Mouse (Mus musculus): ENCODE measurements around the gene Smyd3. TPM values are rescaled to one million over a fixed set of nuclear protein-coding genes. Genes with fewer than 3 reads are reported as not detected.

Gene Smyd3
- polyA plus RNA-seq, 1 experiment: not detected

GRCm38 (mm10) chr1:179161947-179162346 lies 355.9 kb downstream of the Smyd3 start:
- Histone ChIP-seq H3K27ac (ENCODE audit: insufficient read depth, low read depth, low read length) (no peak overlapping the region), H3K4me3 (ENCODE audit: insufficient read depth, low read depth, low read length) (no peak overlapping the region), H3K4me1 (ENCODE audit: control insufficient read depth, insufficient read depth, low read length) (no peaks in the 10 kb centered on the region)
- TF ChIP-seq POLR2A (IDR thresholded peaks at IDR 0.05; ENCODE audit: insufficient read depth, low read depth, low read length) (no peak), CTCF (IDR thresholded peaks at IDR 0.05; ENCODE audit: insufficient read depth, low read depth, low read length) (no peak)
- WGBS: 66% methylated on average over 6 of the region's 6 CpGs

GRCm38 (mm10) chr1:179160697-179161096 lies 357.1 kb downstream of the Smyd3 start:
- 62% methylated on average over 3 of the region's 3 CpGs for WGBS

DNA sequence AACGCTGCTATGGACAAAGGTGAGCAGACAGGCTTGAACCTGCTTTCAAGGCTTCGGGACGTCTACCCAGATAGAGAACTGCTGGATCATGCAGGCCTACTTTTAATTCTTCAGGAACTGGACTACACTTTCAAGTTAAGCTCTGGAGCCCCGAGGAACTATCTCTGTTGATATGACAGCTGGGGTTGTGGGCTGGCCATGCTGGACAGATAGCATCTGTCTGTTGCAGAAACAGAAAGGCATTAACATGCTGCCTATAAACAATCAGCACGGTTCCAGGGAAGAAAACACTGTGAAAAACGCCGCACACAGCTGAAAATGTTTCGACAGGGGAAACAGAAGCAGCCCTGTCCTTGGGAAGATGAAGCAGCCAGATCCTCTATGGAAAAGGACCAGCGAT lies 365.5 kb downstream of the Smyd3 start:
- TF ChIP-seq POLR2A (IDR thresholded peaks at IDR 0.05; ENCODE audit: insufficient read depth, low read depth, low read length) (no peak), CTCF (IDR thresholded peaks at IDR 0.05; ENCODE audit: insufficient read depth, low read depth, low read length) (no peak)
- H3K27ac ChIP-seq (ENCODE audit: insufficient read depth, low read depth, low read length): no peak overlapping the region
- H3K4me1 ChIP-seq (ENCODE audit: control insufficient read depth, insufficient read depth, low read length): no peaks in the 10 kb centered on the region
- no peak overlapping the region for H3K4me3 ChIP-seq (ENCODE audit: insufficient read depth, low read depth, low read length)
- WGBS: 91% methylated on average over 9 of the region's 9 CpGs

More at GRCm38 (mm10) chr1:179160697-179161096, 357.1 kb downstream of the Smyd3 start:
- H3K4me1 ChIP-seq (ENCODE audit: control insufficient read depth, insufficient read depth, low read length): no peaks in the 10 kb centered on the region
- no peak overlapping the region for H3K4me3 ChIP-seq (ENCODE audit: insufficient read depth, low read depth, low read length)
- TF ChIP-seq POLR2A (IDR thresholded peaks at IDR 0.05; ENCODE audit: insufficient read depth, low read depth, low read length) (no peak), CTCF (IDR thresholded peaks at IDR 0.05; ENCODE audit: insufficient read depth, low read depth, low read length) (no peak)
- no peak overlapping the region for H3K27ac ChIP-seq (ENCODE audit: insufficient read depth, low read depth, low read length)

DNA sequence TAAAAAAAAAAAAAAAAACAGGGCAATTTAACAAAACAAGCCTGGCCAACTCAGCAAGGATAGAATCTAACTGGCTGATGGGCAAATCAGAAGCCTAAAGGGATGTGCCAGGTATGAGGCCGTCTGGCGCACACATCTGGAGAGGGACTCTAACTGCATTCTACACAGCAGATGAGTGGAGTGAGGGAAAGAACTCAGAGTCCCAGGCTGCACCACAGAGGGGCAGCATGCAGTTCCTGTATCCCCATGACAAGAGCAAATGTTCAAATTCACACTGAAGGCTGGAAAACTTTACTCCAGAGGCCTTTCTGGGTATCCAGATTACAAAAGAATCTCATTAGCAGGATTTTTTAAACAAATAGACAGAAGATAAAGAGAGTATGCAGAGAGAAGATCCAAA lies 366.6 kb downstream of the Smyd3 start:
- no peak for TF ChIP-seq POLR2A (IDR thresholded peaks at IDR 0.05; ENCODE audit: insufficient read depth, low read depth, low read length)
- no peak for TF ChIP-seq CTCF (IDR thresholded peaks at IDR 0.05; ENCODE audit: insufficient read depth, low read depth, low read length)
- Histone ChIP-seq H3K27ac (ENCODE audit: insufficient read depth, low read depth, low read length) (no peak overlapping the region), H3K4me3 (ENCODE audit: insufficient read depth, low read depth, low read length) (no peak overlapping the region), H3K4me1 (ENCODE audit: control insufficient read depth, insufficient read depth, low read length) (no peaks in the 10 kb centered on the region)
- 96% methylated on average over 2 of the region's 2 CpGs for WGBS

DNA sequence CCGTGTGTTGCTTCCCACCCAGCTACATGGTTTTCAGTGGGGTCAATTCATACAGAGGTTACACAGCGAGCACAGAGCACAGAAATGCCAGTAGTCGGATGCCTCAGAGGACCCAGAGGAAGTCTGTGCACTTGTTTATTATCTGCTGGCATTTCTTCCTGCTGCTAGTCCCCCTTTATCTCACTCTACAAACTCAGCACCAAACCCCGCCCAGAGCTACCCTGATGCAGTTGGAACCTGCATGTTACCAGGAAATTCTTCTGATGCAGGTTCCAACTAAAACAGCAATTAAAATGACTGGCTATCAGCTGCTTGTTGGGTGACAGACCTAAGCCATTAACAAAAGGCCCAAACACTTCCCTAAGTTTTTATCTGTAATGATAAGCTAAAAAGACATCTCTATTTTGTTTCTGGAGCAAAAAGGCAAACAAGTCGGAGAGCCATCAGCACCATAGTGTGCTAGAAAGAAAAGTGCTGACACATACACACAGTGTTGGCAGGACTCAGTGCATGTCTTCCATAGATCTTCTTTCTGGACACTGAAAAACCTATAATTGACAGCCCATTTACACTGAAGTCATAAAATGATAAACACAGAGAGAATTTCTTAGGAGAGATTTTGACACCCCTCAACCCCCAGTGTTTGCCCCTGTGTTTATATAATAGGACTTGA lies 368.2 kb downstream of the Smyd3 start:
- H3K27ac ChIP-seq (ENCODE audit: insufficient read depth, low read depth, low read length): no peak overlapping the region
- 91% methylated on average over 5 of the region's 5 CpGs for WGBS
- no peak overlapping the region for H3K4me3 ChIP-seq (ENCODE audit: insufficient read depth, low read depth, low read length)
- H3K4me1 ChIP-seq (ENCODE audit: control insufficient read depth, insufficient read depth, low read length): no peaks in the 10 kb centered on the region
- no peak for TF ChIP-seq POLR2A (IDR thresholded peaks at IDR 0.05; ENCODE audit: insufficient read depth, low read depth, low read length)

- Histone ChIP-seq H3K4me3 (ENCODE audit: insufficient read depth, low read depth, low read length) (no peak overlapping the region), H3K27ac (ENCODE audit: insufficient read depth, low read depth, low read length) (no peak overlapping the region), H3K4me1 (ENCODE audit: control insufficient read depth, insufficient read depth, low read length) (no peaks in the 10 kb centered on the region)
- TF ChIP-seq CTCF (IDR thresholded peaks at IDR 0.05; ENCODE audit: insufficient read depth, low read depth, low read length) (no peak), POLR2A (IDR thresholded peaks at IDR 0.05; ENCODE audit: insufficient read depth, low read depth, low read length) (no peak)
- WGBS: 72% methylated on average over 9 of the region's 9 CpGs
Observed at GRCm38 (mm10) chr1:179146730-179147167, 371.1 kb downstream of the Smyd3 start.

GRCm38 (mm10) chr1:179143154-179143832 lies 374.5 kb downstream of the Smyd3 start:
- H3K4me3 ChIP-seq (ENCODE audit: insufficient read depth, low read depth, low read length): no peak overlapping the region
- no peak for TF ChIP-seq POLR2A (IDR thresholded peaks at IDR 0.05; ENCODE audit: insufficient read depth, low read depth, low read length)
- no peak for TF ChIP-seq CTCF (IDR thresholded peaks at IDR 0.05; ENCODE audit: insufficient read depth, low read depth, low read length)
- no peaks in the 10 kb centered on the region for H3K4me1 ChIP-seq (ENCODE audit: control insufficient read depth, insufficient read depth, low read length)
- no peak overlapping the region for H3K27ac ChIP-seq (ENCODE audit: insufficient read depth, low read depth, low read length)
- 94% methylated on average over 11 of the region's 11 CpGs for WGBS

DNA sequence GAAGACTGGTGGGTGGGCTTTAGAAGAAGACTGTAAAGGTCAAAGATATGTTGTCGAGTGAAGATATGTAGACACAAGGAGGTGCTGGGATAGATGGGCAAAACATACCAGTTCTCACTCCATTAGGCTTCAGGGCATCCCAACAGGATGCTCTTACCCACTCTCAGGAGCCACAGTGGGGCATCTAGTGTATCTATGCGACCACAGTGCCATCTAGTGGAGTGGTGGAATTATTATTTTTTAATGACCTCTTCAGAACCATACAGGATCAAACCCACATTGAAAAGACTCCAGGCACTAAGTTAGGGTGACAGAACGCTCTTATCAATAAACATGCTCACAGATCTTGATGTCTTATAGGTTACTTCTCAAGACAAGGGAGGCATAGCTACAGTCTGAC lies 375.7 kb downstream of the Smyd3 start:
- Histone ChIP-seq H3K27ac (ENCODE audit: insufficient read depth, low read depth, low read length) (no peak overlapping the region), H3K4me3 (ENCODE audit: insufficient read depth, low read depth, low read length) (no peak overlapping the region), H3K4me1 (ENCODE audit: control insufficient read depth, insufficient read depth, low read length) (no peaks in the 10 kb centered on the region)
- 44% methylated on average over 3 of the region's 3 CpGs for WGBS
- TF ChIP-seq CTCF (IDR thresholded peaks at IDR 0.05; ENCODE audit: insufficient read depth, low read depth, low read length): no peak
- no peak for TF ChIP-seq POLR2A (IDR thresholded peaks at IDR 0.05; ENCODE audit: insufficient read depth, low read depth, low read length)

DNA sequence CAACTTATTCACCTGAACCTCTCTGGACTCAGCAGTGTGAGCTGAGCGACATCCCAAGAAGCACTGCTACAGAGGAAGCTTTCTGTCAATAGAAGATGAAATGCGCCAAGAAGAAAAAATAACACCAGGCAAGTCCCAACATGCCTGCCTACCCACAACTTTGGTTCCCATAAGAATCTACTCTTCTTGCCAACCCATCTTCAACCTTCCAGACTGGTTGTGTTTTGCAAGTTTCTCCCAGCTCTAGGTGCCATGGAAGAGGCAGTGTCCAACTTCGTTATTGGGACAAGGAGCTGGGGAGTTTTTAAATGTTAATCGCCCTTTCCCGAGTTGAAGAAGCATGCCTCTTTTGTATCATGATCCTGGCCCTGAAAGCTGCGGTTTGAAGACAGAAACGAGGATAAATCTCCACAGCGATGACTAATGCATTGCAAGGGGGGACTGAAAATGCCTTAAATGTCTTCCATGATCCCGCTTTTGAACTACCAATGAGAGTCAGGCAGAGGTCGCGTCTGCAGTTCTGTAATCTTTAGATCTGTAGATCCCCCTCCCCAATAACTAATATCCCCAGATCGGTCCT lies 376.7 kb downstream of the Smyd3 start:
- TF ChIP-seq CTCF (IDR thresholded peaks at IDR 0.05; ENCODE audit: insufficient read depth, low read depth, low read length) (no peak), POLR2A (IDR thresholded peaks at IDR 0.05; ENCODE audit: insufficient read depth, low read depth, low read length) (no peak)
- Histone ChIP-seq H3K4me1 (ENCODE audit: control insufficient read depth, insufficient read depth, low read length) (peaks cover 8% of the 10 kb centered on the region), H3K4me3 (ENCODE audit: insufficient read depth, low read depth, low read length) (no peak overlapping the region), H3K27ac (ENCODE audit: insufficient read depth, low read depth, low read length) (no peak overlapping the region)
- WGBS: 70% methylated on average over 12 of the region's 12 CpGs

Measured in olfactory bulb, adult 2 months (tissue).